Mouse (Mus musculus): ENCODE data around the gene Drg2. TPM values are rescaled to one million over a fixed set of nuclear protein-coding genes. Genes with fewer than 3 reads are reported as not detected.

The Drg2 gene
- polyA plus RNA-seq, 1 experiment from 2014 or later: 67.1 TPM

GRCm38 (mm10) chr11:60507281-60507680 lies 52.9 kb downstream of the Drg2 start:
- no peak for ATAC-seq (ENCODE audit: insufficient number of reproducible peaks, insufficient read depth, low FRiP score, low read depth)
- no peak overlapping the region for H3K9ac ChIP-seq (ENCODE audit: low read length)
- no peak overlapping the region for H3K4me2 ChIP-seq (ENCODE audit: low read length)
- H3K36me3 ChIP-seq (ENCODE audit: control insufficient read depth, insufficient read depth, low read length): no peaks in the 10 kb centered on the region
- WGBS: 77% methylated on average over 13 of the region's 13 CpGs
- H3K27ac ChIP-seq (replicated peaks in 1 of 2; ENCODE audit: control insufficient read depth in 1 of 2, insufficient read depth in 1 of 2, low read depth in 2 of 2, low read length in 2 of 2): no peak overlapping the region
- peaks cover 28% of the 10 kb centered on the region for H3K27me3 ChIP-seq (ENCODE audit: control insufficient read depth, insufficient read depth, low read length)
- H3K4me1 ChIP-seq (ENCODE audit: control insufficient read depth in 2 of 2, insufficient read depth in 2 of 2, low read length in 2 of 2): peaks cover 10 to 12% of the 10 kb centered on the region in 2 experiments; a peak in 3 of 4 replicates
- no peaks in the 10 kb centered on the region for H3K9me3 ChIP-seq (ENCODE audit: control insufficient read depth, low read length)
- no peak overlapping the region for H3K4me3 ChIP-seq (ENCODE audit: control insufficient read depth in 1 of 2, insufficient read depth in 1 of 2, low read depth in 1 of 2, low read length in 2 of 2)

GRCm38 (mm10) chr11:60508950-60509349 lies 54.6 kb downstream of the Drg2 start:
- H3K36me3 ChIP-seq (ENCODE audit: control insufficient read depth, insufficient read depth, low read length): no peaks in the 10 kb centered on the region
- H3K4me1 ChIP-seq (ENCODE audit: control insufficient read depth in 2 of 2, insufficient read depth in 2 of 2, low read length in 2 of 2): peaks cover 10 to 12% of the 10 kb centered on the region in 2 experiments; a peak in 3 of 4 replicates
- no peaks in the 10 kb centered on the region for H3K9me3 ChIP-seq (ENCODE audit: control insufficient read depth, low read length)
- no peak for ATAC-seq (ENCODE audit: insufficient number of reproducible peaks, insufficient read depth, low FRiP score, low read depth)
- 3% methylated on average over 11 of the region's 11 CpGs for WGBS
- peaks cover 28% of the 10 kb centered on the region for H3K27me3 ChIP-seq (ENCODE audit: control insufficient read depth, insufficient read depth, low read length)
- H3K4me3 ChIP-seq (ENCODE audit: control insufficient read depth in 1 of 2, insufficient read depth in 1 of 2, low read depth in 1 of 2, low read length in 2 of 2): peak overlapping the region; percentile 41 to 50
- peak overlapping the region; percentile 65 for H3K9ac ChIP-seq (ENCODE audit: low read length)
- peak overlapping the region; percentile 86 for H3K4me2 ChIP-seq (ENCODE audit: low read length)
- H3K27ac ChIP-seq (replicated peaks in 1 of 2; ENCODE audit: control insufficient read depth in 1 of 2, insufficient read depth in 1 of 2, low read depth in 2 of 2, low read length in 2 of 2): no peak overlapping the region

GRCm38 (mm10) chr11:60509500-60509899 lies 55.1 kb downstream of the Drg2 start:
- no peak overlapping the region for H3K27ac ChIP-seq (replicated peaks in 1 of 2; ENCODE audit: control insufficient read depth in 1 of 2, insufficient read depth in 1 of 2, low read depth in 2 of 2, low read length in 2 of 2)
- no peaks in the 10 kb centered on the region for H3K9me3 ChIP-seq (ENCODE audit: control insufficient read depth, low read length)
- H3K4me1 ChIP-seq (ENCODE audit: control insufficient read depth in 2 of 2, insufficient read depth in 2 of 2, low read length in 2 of 2): peaks cover 10 to 12% of the 10 kb centered on the region in 2 experiments; a peak in 3 of 4 replicates
- 0 out of 2 replicates have a peak, but pooled peaks have one; percentile 33 for ATAC-seq (ENCODE audit: insufficient number of reproducible peaks, insufficient read depth, low FRiP score, low read depth)
- peak overlapping the region; percentile 65 for H3K9ac ChIP-seq (ENCODE audit: low read length)
- H3K27me3 ChIP-seq (ENCODE audit: control insufficient read depth, insufficient read depth, low read length): peaks cover 28% of the 10 kb centered on the region
- H3K36me3 ChIP-seq (ENCODE audit: control insufficient read depth, insufficient read depth, low read length): no peaks in the 10 kb centered on the region
- peak overlapping the region; percentile 86 for H3K4me2 ChIP-seq (ENCODE audit: low read length)
- H3K4me3 ChIP-seq (ENCODE audit: control insufficient read depth in 1 of 2, insufficient read depth in 1 of 2, low read depth in 1 of 2, low read length in 2 of 2): peak overlapping the region; percentile 41 to 50
- under 1% methylated on average over 25 of the region's 25 CpGs for WGBS

- Histone ChIP-seq H3K36me3 (ENCODE audit: control insufficient read depth, insufficient read depth, low read length) (no peaks in the 10 kb centered on the region), H3K4me3 (ENCODE audit: control insufficient read depth in 1 of 2, insufficient read depth in 1 of 2, low read depth in 1 of 2, low read length in 2 of 2) (no peak overlapping the region), H3K9me3 (ENCODE audit: control insufficient read depth, low read length) (no peaks in the 10 kb centered on the region), H3K4me1 (ENCODE audit: control insufficient read depth in 2 of 2, insufficient read depth in 2 of 2, low read length in 2 of 2) (peaks cover 10 to 12% of the 10 kb centered on the region in 2 experiments; a peak in 3 of 4 replicates), H3K9ac (ENCODE audit: low read length) (no peak overlapping the region), H3K27me3 (ENCODE audit: control insufficient read depth, insufficient read depth, low read length) (peaks cover 28% of the 10 kb centered on the region), H3K4me2 (ENCODE audit: low read length) (no peak overlapping the region), H3K27ac (replicated peaks in 1 of 2; ENCODE audit: control insufficient read depth in 1 of 2, insufficient read depth in 1 of 2, low read depth in 2 of 2, low read length in 2 of 2) (no peak overlapping the region)
- 67% methylated on average over 1 of the region's 1 CpGs for WGBS
- no peak for ATAC-seq (ENCODE audit: insufficient number of reproducible peaks, insufficient read depth, low FRiP score, low read depth)
These were observed 57.5 kb downstream of the Drg2 start for GRCm38 (mm10) chr11:60511893-60512292.

- ATAC-seq (ENCODE audit: insufficient number of reproducible peaks, insufficient read depth, low FRiP score, low read depth): no peak
- H3K27ac ChIP-seq (replicated peaks in 1 of 2; ENCODE audit: control insufficient read depth in 1 of 2, insufficient read depth in 1 of 2, low read depth in 2 of 2, low read length in 2 of 2): no peak overlapping the region
- no peaks in the 10 kb centered on the region for H3K9me3 ChIP-seq (ENCODE audit: control insufficient read depth, low read length)
- H3K4me2 ChIP-seq (ENCODE audit: low read length): no peak overlapping the region
- peaks cover 10 to 12% of the 10 kb centered on the region in 2 experiments; a peak in 3 of 4 replicates for H3K4me1 ChIP-seq (ENCODE audit: control insufficient read depth in 2 of 2, insufficient read depth in 2 of 2, low read length in 2 of 2)
- peaks cover 28% of the 10 kb centered on the region for H3K27me3 ChIP-seq (ENCODE audit: control insufficient read depth, insufficient read depth, low read length)
- no peak overlapping the region for H3K4me3 ChIP-seq (ENCODE audit: control insufficient read depth in 1 of 2, insufficient read depth in 1 of 2, low read depth in 1 of 2, low read length in 2 of 2)
- WGBS: 86% methylated on average over 2 of the region's 2 CpGs
- no peaks in the 10 kb centered on the region for H3K36me3 ChIP-seq (ENCODE audit: control insufficient read depth, insufficient read depth, low read length)
- no peak overlapping the region for H3K9ac ChIP-seq (ENCODE audit: low read length)
These were observed 58.1 kb downstream of the Drg2 start for GRCm38 (mm10) chr11:60512520-60512919.

GRCm38 (mm10) chr11:60514941-60515340 lies 60.5 kb downstream of the Drg2 start:
- no peak overlapping the region for H3K4me3 ChIP-seq (ENCODE audit: control insufficient read depth in 1 of 2, insufficient read depth in 1 of 2, low read depth in 1 of 2, low read length in 2 of 2)
- no peak overlapping the region for H3K9ac ChIP-seq (ENCODE audit: low read length)
- H3K4me1 ChIP-seq (ENCODE audit: control insufficient read depth in 2 of 2, insufficient read depth in 2 of 2, low read length in 2 of 2): no peaks in the 10 kb centered on the region
- no peaks in the 10 kb centered on the region for H3K36me3 ChIP-seq (ENCODE audit: control insufficient read depth, insufficient read depth, low read length)
- H3K27ac ChIP-seq (replicated peaks in 1 of 2; ENCODE audit: control insufficient read depth in 1 of 2, insufficient read depth in 1 of 2, low read depth in 2 of 2, low read length in 2 of 2): no peak overlapping the region
- H3K27me3 ChIP-seq (ENCODE audit: control insufficient read depth, insufficient read depth, low read length): peaks cover 12% of the 10 kb centered on the region
- no peak for ATAC-seq (ENCODE audit: insufficient number of reproducible peaks, insufficient read depth, low FRiP score, low read depth)
- H3K9me3 ChIP-seq (ENCODE audit: control insufficient read depth, low read length): no peaks in the 10 kb centered on the region
- WGBS: 57% methylated on average over 2 of the region's 2 CpGs
- no peak overlapping the region for H3K4me2 ChIP-seq (ENCODE audit: low read length)

GRCm38 (mm10) chr11:60518305-60518704 lies 63.9 kb downstream of the Drg2 start:
- Histone ChIP-seq H3K9me3 (ENCODE audit: control insufficient read depth, low read length) (no peaks in the 10 kb centered on the region), H3K4me2 (ENCODE audit: low read length) (no peak overlapping the region), H3K27ac (replicated peaks in 1 of 2; ENCODE audit: control insufficient read depth in 1 of 2, insufficient read depth in 1 of 2, low read depth in 2 of 2, low read length in 2 of 2) (no peak overlapping the region), H3K36me3 (ENCODE audit: control insufficient read depth, insufficient read depth, low read length) (no peaks in the 10 kb centered on the region), H3K27me3 (ENCODE audit: control insufficient read depth, insufficient read depth, low read length) (no peaks in the 10 kb centered on the region), H3K4me3 (ENCODE audit: control insufficient read depth in 1 of 2, insufficient read depth in 1 of 2, low read depth in 1 of 2, low read length in 2 of 2) (no peak overlapping the region), H3K9ac (ENCODE audit: low read length) (no peak overlapping the region), H3K4me1 (ENCODE audit: control insufficient read depth in 2 of 2, insufficient read depth in 2 of 2, low read length in 2 of 2) (no peaks in the 10 kb centered on the region)
- ATAC-seq (ENCODE audit: insufficient number of reproducible peaks, insufficient read depth, low FRiP score, low read depth): no peak
- 59% methylated on average over 4 of the region's 4 CpGs for WGBS

All from heart, embryonic 14.5 days (tissue).